Mouse (Mus musculus): ENCODE data around the gene Fkbp5. TPM values are rescaled to one million over a fixed set of nuclear protein-coding genes. Genes with fewer than 3 reads are reported as not detected.
"Not testable (repeated sequence)": the region's sequence is repeated elsewhere in the genome, so short reads cannot be mapped to it uniquely, and the experiment has no call there.

The Fkbp5 gene
- 31.1 and 35.0 TPM in 2 replicates for polyA plus RNA-seq (2015; fragmentation: Nextera tagmentation; extraction: Ambion mirVana)

- WGBS: 3% methylated on average over 16 of the region's 16 CpGs
- ATAC-seq (replicated peaks; ENCODE audit: low FRiP score): 0 out of 2 replicates have a peak, but pooled peaks have one; percentile 34
- no peaks in the 10 kb centered on the region for H3K9me3 ChIP-seq (replicated peaks)
- H3K27me3 ChIP-seq: peaks cover 9% of the 10 kb centered on the region; the same call in 1 of the 2 replicates
- peak within 1 kb of the TSS; percentile 80 for H3K27ac ChIP-seq
- H3K36me3 ChIP-seq: no peaks in the 10 kb centered on the region
- H3K4me1 ChIP-seq: peaks cover 60% of the 10 kb centered on the region
- peak within 1 kb of the TSS; percentile 85 for H3K4me2 ChIP-seq
- peak within 1 kb of the TSS; percentile 48 for H3K4me3 ChIP-seq (replicated peaks)
- peak within 1 kb of the TSS; percentile 49 for H3K9ac ChIP-seq
Observed at GRCm38 (mm10) chr17:28517441-28517955, at the start of gene Fkbp5. Gene Fkbp5, minus strand, starts transcription at chr17:28517527.

GRCm38 (mm10) chr17:28565181-28565580 is 47.9 kb upstream of the Fkbp5 start:
- no peak overlapping the region for H3K4me3 ChIP-seq (replicated peaks)
- no peaks in the 10 kb centered on the region for H3K36me3 ChIP-seq
- no peak for ATAC-seq (replicated peaks; ENCODE audit: low FRiP score)
- no peak overlapping the region for H3K27ac ChIP-seq
- no peak overlapping the region for H3K9ac ChIP-seq
- H3K4me1 ChIP-seq: 0 out of 2 replicates have a peak, but pooled peaks cover 2% of the 10 kb centered on the region
- no peaks in the 10 kb centered on the region for H3K9me3 ChIP-seq (replicated peaks)
- H3K27me3 ChIP-seq: no peaks in the 10 kb centered on the region
- no peak overlapping the region for H3K4me2 ChIP-seq

GRCm38 (mm10) chr17:28561613-28562012 is 44.3 kb upstream of the Fkbp5 start:
- no peak for ATAC-seq (replicated peaks; ENCODE audit: low FRiP score)
- Histone ChIP-seq H3K4me1 (0 out of 2 replicates have a peak, but pooled peaks cover 2% of the 10 kb centered on the region), H3K4me3 (replicated peaks) (no peak overlapping the region), H3K27me3 (no peaks in the 10 kb centered on the region), H3K9me3 (replicated peaks) (no peaks in the 10 kb centered on the region), H3K4me2 (no peak overlapping the region), H3K27ac (no peak overlapping the region), H3K9ac (no peak overlapping the region), H3K36me3 (no peaks in the 10 kb centered on the region)
- WGBS: 59% methylated on average over 7 of the region's 7 CpGs

- Histone ChIP-seq H3K4me3 (replicated peaks) (no peak within 1 kb of the TSS), H3K9me3 (replicated peaks) (no peaks in the 10 kb centered on the region), H3K36me3 (no peaks in the 10 kb centered on the region), H3K27ac (no peak within 1 kb of the TSS), H3K4me1 (0 out of 2 replicates have a peak, but pooled peaks cover 4% of the 10 kb centered on the region), H3K9ac (no peak within 1 kb of the TSS), H3K4me2 (no peak within 1 kb of the TSS), H3K27me3 (no peaks in the 10 kb centered on the region)
- WGBS: 83% methylated on average over 4 of the region's 4 CpGs
- ATAC-seq (replicated peaks; ENCODE audit: low FRiP score): no peak
Observed at GRCm38 (mm10) chr17:28560598-28560997, 43.3 kb upstream of the Fkbp5 start, which contains the start of gene Clps. Gene Clps, minus strand, starts transcription at chr17:28560766.

GRCm38 (mm10) chr17:28557772-28558171 is 40.4 kb upstream of the Fkbp5 start:
- no peaks in the 10 kb centered on the region for H3K27me3 ChIP-seq
- H3K27ac ChIP-seq: no peak overlapping the region
- no peaks in the 10 kb centered on the region for H3K9me3 ChIP-seq (replicated peaks)
- H3K4me2 ChIP-seq: no peak overlapping the region
- 0 out of 2 replicates have a peak, but pooled peaks cover 7% of the 10 kb centered on the region for H3K4me1 ChIP-seq
- H3K9ac ChIP-seq: no peak overlapping the region
- H3K36me3 ChIP-seq: no peaks in the 10 kb centered on the region
- WGBS: 73% methylated on average over 6 of the region's 6 CpGs
- no peak overlapping the region for H3K4me3 ChIP-seq (replicated peaks)
- no peak for ATAC-seq (replicated peaks; ENCODE audit: low FRiP score)

GRCm38 (mm10) chr17:28556635-28557396 is 39.5 kb upstream of the Fkbp5 start:
- no peak overlapping the region for H3K27ac ChIP-seq
- 53% methylated on average over 6 of the region's 6 CpGs for WGBS
- ATAC-seq (replicated peaks; ENCODE audit: low FRiP score): no peak

GRCm38 (mm10) chr17:28554021-28554420 is 36.7 kb upstream of the Fkbp5 start:
- WGBS: 96% methylated on average over 4 of the region's 4 CpGs

More at GRCm38 (mm10) chr17:28556635-28557396, 39.5 kb upstream of the Fkbp5 start:
- Histone ChIP-seq H3K27me3 (no peaks in the 10 kb centered on the region), H3K4me2 (no peak overlapping the region), H3K9ac (no peak overlapping the region), H3K36me3 (no peaks in the 10 kb centered on the region), H3K4me3 (replicated peaks) (no peak overlapping the region), H3K9me3 (replicated peaks) (no peaks in the 10 kb centered on the region), H3K4me1 (0 out of 2 replicates have a peak, but pooled peaks cover 7% of the 10 kb centered on the region)

GRCm38 (mm10) chr17:28553040-28553793 is 35.9 kb upstream of the Fkbp5 start:
- 0 out of 2 replicates have a peak, but pooled peaks cover 5% of the 10 kb centered on the region for H3K4me1 ChIP-seq
- no peaks in the 10 kb centered on the region for H3K27me3 ChIP-seq
- 6% methylated on average over 14 of the region's 14 CpGs for WGBS
- H3K9me3 ChIP-seq (replicated peaks): no peaks in the 10 kb centered on the region
- no peak for ATAC-seq (replicated peaks; ENCODE audit: low FRiP score)
- no peaks in the 10 kb centered on the region for H3K36me3 ChIP-seq
- no peak overlapping the region for H3K27ac ChIP-seq
- no peak overlapping the region for H3K4me2 ChIP-seq
- no peak overlapping the region for H3K9ac ChIP-seq
- no peak overlapping the region for H3K4me3 ChIP-seq (replicated peaks)

More at GRCm38 (mm10) chr17:28554021-28554420, 36.7 kb upstream of the Fkbp5 start:
- H3K36me3 ChIP-seq; H3K9ac ChIP-seq; H3K27ac ChIP-seq; ATAC-seq (replicated peaks; ENCODE audit: low FRiP score); H3K27me3 ChIP-seq; H3K4me1 ChIP-seq; H3K9me3 ChIP-seq (replicated peaks); H3K4me2 ChIP-seq; H3K4me3 ChIP-seq (replicated peaks): not testable (repeated sequence)

- Histone ChIP-seq H3K4me1 (0 out of 2 replicates have a peak, but pooled peaks cover 3% of the 10 kb centered on the region), H3K9me3 (replicated peaks) (no peaks in the 10 kb centered on the region), H3K27me3 (no peaks in the 10 kb centered on the region), H3K36me3 (no peaks in the 10 kb centered on the region), H3K9ac (no peak within 1 kb of the TSS), H3K4me3 (replicated peaks) (no peak within 1 kb of the TSS), H3K4me2 (no peak within 1 kb of the TSS), H3K27ac (no peak within 1 kb of the TSS)
- no peak for ATAC-seq (replicated peaks; ENCODE audit: low FRiP score)
- 82% methylated on average over 14 of the region's 14 CpGs for WGBS
Observed at GRCm38 (mm10) chr17:28549111-28549510, 31.8 kb upstream of the Fkbp5 start, which contains the start of gene Clpsl2. Gene Clpsl2, plus strand, starts transcription at chr17:28549411.

GRCm38 (mm10) chr17:28548550-28548949 is 31.2 kb upstream of the Fkbp5 start:
- no peaks in the 10 kb centered on the region for H3K9me3 ChIP-seq (replicated peaks)
- no peak overlapping the region for H3K4me2 ChIP-seq
- no peak overlapping the region for H3K27ac ChIP-seq
- 0 out of 2 replicates have a peak, but pooled peaks cover 3% of the 10 kb centered on the region for H3K4me1 ChIP-seq
- H3K4me3 ChIP-seq (replicated peaks): no peak overlapping the region
- H3K27me3 ChIP-seq: no peaks in the 10 kb centered on the region
- ATAC-seq (replicated peaks; ENCODE audit: low FRiP score): no peak
- H3K36me3 ChIP-seq: no peaks in the 10 kb centered on the region
- H3K9ac ChIP-seq: no peak overlapping the region
- WGBS: 71% methylated on average over 11 of the region's 11 CpGs

- H3K4me3 ChIP-seq (replicated peaks): no peak overlapping the region
- ATAC-seq (replicated peaks; ENCODE audit: low FRiP score): no peak
- 78% methylated on average over 1 of the region's 1 CpGs for whole genome bisulfite sequencing
Observed at GRCm38 (mm10) chr17:28546925-28547324, 29.6 kb upstream of the Fkbp5 start.

More at GRCm38 (mm10) chr17:28546925-28547324, 29.6 kb upstream of the Fkbp5 start:
- H3K27ac ChIP-seq: no peak overlapping the region
- H3K4me2 ChIP-seq: no peak overlapping the region
- no peaks in the 10 kb centered on the region for H3K4me1 ChIP-seq
- H3K36me3 ChIP-seq: no peaks in the 10 kb centered on the region
- no peaks in the 10 kb centered on the region for H3K27me3 ChIP-seq
- H3K9ac ChIP-seq: no peak overlapping the region
- peaks cover under 1% of the 10 kb centered on the region; the same call in 1 of the 2 replicates for H3K9me3 ChIP-seq (replicated peaks)
